Mouse (Mus musculus) heart, adult 18-20 months (tissue): Measurements from ENCODE around the gene Ces1e. TPM values are rescaled to one million over a fixed set of nuclear protein-coding genes. Genes with fewer than 3 reads are reported as not detected.
A peak's percentile ranks its signal among the peaks of the same experiment; 100 is the strongest.
"Not testable (repeated sequence)": the region's sequence is repeated elsewhere in the genome, so short reads cannot be mapped to it uniquely, and the experiment has no call there.

Experiments
- DNase-seq, 2 experiments: peaks; one replicate each; pipeline ENCODE4 v3.0.0; 2021 to 2022; ENCODE audit warnings: mixed read lengths in 1 of 2
- long read RNA-seq, 2 experiments: library from polyadenylated mRNA; stranded (forward); transcript quantifications; one replicate each; pipeline ENCODE4 v2.0.0; 2021
- total RNA-seq, 2 experiments: library from RNA; stranded (reverse); gene quantifications; 2 replicates each; pipeline ENCODE4 v1.2.3; 2021

The Ces1e gene
- under 1 TPM; 0.67 to 0.97 TPM for total RNA-seq
- long read RNA-seq, experiment 1: 0 reads
- long read RNA-seq, experiment 2: 0 reads

DNA sequence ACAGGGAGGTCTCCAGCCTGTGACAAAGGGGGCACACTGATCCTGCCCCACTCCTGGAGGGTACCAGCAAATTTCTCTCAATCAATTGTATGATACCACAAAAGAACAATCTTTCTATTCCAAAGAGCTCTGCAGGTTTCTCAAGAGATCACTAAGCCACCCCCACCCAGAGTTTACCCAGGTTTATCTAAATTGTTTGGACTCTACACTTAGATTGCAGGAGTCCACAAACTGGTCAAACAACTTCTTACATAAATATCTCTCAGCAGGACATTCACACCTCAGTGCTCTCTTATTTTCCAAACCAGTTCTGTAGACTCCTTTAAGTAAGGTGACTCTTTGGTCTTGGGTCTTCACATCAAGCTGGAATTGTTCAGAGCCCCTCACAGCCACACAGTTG lies at the start of gene Ces1e:
Ces1e (minus strand) TSS at position 174 of the 400 bp plus-strand sequence.
- no peak for DNase-seq

DNA sequence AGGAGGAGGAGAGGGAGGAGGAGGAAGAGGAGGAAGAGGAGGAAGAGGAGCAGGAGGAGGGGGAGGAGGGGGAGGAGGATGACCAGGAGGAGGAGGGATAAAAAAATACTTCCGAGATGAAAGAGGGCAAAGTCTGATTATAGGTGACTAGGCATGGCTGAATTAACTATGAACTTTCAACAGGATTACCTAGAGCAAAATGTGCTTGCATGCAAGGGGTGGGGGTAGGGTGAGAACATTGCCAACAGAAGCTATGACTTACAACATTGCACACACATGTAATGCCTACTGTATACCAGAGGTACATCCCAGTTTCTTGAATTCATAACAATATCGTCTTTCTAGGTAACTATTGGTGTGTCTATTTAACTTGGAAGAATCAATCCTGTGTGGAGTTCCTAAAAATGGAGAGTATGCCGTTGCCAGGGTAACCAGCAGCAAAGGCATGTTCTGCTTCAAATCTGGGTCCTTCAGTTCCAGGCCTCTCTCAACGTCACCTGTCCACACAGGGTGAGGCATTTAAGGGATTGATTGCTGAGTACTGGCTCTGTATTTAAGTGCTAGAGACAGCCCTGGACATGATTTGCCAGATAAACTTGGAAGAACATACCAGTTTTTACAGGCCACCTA lies 48.9 kb upstream of the Ces1e start:
- no peak for DNase-seq

DNA sequence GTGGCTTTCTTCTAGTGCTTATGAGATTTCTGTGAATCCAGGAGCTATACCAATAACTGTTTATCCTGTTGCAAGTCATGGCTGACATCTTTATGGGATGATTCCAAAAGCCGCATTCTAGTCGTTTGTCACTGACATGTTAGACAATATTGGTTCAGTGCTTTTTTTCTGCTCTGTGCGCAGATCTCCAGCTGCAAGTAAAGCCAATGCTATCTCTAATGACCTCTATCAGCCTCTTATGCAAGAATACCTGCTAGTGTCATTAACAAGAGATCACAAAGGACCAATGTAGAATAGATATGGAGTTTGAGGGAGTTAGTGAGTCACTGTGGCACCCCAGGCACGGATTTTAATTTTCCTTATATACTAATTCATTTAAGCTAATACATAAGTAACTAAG lies 45.2 kb upstream of the Ces1e start:
- DNase-seq: no peak

DNA sequence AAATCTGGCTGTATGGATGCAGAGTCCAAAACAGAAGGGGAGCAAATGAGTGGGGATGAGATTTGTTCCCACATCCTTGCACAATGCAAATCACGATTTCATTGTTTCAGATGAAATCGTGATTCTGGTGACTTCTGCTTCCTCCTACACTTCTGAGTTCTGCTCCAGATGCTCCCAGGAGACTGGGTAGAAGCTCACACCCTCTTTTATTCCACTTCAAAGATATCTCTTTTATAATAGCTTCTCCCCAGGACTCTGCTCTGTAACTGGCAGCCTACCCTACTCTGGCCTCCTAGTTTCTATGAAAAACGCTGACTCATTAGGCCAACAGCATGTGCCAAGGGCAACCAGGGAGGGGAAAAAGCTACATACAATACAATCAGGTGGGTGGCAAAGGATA lies 43.9 kb upstream of the Ces1e start:
- peak; percentile 7 to 30 for DNase-seq

DNA sequence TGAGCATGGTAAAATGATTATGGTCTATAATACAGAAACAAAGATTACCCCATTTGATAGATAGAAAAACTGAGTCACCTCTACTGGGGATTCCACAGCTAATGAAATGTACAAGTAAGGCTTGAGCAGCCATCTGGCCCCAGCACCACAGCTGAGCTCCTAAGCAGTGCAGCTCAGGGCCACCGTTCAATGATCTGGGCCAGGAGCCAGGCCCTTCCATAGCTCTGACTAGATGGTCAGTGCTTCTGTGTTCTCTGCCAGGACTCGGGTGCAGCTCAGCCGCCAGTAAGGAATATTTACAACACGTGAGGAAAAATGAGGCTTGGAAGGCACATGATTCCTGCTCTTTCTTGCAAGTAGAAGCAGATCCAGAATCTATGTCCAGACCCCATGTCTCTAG lies 43.3 kb upstream of the Ces1e start:
- DNase-seq: peak; percentile 46 to 57

DNA sequence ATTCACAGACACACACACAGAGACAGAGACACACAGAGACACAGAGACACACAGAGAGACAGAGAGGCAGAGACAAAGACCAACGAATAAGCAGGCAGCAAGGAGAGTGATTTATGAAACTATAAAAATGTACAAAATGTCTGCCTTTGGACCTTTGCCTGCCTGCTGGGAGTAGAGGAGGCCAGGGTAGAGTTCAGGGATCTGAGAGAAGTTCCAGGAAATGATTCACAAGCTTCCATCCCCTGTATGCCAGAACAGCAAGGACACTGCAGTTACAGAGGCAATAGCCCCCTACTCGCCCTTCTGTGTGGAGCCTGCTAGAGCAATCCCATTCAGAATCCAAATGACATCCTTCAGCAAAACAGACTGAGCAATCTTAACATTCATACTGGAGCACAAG lies 32.0 kb upstream of the Ces1e start:
- DNase-seq: no peak

DNA sequence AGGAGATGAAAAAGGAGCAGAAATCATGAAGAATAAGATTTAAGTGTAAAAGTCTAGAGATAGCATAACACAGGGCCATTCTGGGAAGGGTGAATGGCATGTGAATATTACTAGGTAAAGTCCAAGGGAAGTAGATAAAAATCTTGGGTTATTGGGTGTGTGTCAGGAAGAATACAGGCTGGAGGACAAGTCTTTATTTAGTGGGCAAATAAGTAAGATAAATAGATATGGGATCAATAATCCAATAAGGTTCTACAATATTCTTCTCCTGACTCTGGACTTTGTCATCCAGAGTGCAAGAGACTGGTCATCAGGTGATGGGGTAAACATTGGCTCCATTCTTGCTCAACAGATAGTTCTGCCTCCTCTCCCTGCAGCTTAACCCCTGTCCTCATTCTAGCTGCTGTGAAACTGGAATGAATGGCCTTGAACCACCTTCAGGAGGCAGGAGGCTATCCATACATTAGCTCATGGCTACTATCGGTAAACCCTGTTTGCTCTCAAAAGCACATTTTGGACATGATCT lies 23.0 kb upstream of the Ces1e start:
- no peak for DNase-seq

DNA sequence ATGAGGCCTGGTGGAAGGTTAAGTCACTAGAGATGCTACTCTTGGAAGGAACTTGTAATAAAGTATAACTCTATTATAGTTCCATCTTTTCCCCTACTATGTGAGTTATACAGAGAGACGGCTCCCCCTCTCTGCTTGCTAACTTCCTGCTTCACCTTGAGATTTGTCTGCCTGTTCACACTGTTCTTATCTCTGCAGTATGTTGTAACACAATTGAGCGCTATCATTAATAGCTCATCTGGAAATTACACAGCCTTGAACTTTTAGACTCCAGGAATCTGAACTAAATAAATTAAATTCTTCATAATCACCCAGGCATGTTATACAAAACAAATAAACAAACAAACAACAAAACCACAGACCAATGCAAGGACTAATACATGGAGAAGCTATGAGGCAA lies 16.6 kb upstream of the Ces1e start:
- DNase-seq: no peak

DNA sequence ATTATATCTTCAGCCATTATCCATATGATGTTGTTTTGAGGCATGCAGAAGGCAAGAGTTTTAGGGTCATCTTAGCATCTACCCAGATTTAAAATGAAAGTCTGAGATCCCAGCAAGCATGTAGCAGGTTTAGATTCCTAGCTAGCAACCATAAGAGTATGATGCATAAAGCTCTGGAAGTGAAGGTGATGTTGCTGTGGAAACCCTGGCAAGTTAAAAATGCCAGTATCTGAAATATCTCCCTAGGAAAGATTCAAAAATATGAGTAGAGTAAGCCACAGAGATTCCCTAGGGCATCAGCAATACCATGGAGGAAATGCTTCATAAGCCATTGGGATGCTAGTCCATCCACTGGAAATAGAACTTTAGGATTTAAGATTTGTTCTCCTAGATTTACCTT lies 10.5 kb upstream of the Ces1e start:
- DNase-seq: no peak

DNA sequence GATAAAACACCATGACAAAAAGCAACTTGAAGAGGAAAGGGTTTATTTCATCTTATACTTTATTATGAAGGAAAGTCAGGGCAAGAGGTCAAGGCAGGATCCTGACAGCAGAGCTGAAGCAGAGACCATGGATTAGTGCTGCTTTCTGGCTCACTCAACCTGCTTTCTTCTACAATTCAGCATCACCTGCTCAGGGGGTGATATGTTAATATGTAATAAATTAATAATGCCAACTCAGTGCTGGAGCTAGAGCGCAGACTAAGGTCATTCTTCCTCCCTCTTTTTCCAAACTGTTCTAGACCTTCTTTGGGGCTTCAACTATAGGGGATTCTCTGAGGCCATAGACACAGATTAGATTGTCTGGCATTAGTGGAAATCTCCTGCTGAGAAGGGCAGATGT lies 6.3 kb upstream of the Ces1e start:
- no peak for DNase-seq

DNA sequence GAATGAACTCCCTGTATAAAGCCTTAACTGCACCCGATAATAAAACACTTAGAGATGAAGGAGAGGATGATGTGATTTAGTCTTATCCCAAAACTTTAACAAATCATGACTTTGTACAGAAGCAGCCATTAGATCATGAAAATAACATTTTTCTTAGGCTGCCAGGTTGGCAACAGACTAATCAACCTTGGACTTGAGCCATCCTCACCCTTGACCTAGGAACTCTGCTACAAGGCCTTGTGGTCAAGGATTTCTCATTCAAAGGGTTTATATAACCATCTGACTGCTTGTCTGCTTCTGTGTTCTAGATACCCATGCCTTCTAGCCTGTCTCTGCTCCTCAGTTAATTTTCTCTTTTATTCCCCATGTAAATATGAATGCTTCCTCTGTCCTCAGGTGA lies 5.3 kb upstream of the Ces1e start:
- DNase-seq: no peak

DNA sequence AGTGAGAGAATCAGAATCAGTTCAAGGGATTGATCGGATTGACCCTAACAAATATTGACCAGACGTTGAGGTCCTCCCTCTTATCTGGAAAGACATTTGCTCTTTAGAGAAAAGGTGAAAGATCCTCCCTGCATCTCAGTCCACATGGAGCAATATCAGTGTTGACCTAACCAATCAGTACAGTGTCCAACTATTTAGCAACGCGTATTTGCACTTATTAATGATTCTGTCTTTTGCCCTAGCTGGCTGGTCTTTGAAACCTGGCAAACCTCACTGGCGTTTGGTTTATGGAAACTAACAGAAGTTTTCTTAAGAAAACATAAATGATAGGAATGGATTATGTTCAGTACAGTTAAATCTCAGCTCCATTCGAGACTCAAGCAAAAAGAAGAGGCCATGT lies 4.6 kb upstream of the Ces1e start:
- DNase-seq: no peak

DNA sequence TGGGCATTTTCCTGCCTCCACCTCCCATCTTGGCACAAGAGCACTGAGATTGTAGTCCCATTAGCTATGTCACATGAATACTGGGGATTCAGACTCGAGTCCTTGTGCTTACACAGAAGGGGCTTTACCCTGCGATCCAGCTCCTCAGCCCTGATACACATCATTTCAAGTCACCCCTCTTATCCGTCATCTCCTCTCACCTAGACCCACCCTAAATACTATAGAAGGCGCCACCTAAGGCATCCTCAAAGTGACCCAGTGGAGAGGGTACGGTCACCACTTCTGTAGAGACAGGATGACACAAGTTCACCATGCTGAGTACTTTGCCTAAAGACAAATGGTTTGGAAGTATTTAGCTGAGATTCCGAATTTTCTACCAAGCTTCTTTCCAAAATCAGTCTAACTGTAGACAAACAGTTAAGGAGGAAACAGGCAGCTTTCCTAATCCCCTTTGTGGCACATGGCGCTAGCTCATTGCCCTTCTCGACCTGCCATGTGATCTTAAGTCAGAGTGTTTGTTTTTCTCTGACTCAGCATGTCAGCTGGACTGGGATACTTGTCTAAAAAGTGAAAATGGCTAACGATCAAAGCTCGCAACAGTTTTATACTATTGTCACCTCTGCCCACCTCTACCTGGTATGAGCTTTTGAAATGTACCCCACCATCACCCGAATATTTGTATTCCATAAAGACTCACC lies 597 bp downstream of the Ces1e start:
- DNase-seq: no peak

DNA sequence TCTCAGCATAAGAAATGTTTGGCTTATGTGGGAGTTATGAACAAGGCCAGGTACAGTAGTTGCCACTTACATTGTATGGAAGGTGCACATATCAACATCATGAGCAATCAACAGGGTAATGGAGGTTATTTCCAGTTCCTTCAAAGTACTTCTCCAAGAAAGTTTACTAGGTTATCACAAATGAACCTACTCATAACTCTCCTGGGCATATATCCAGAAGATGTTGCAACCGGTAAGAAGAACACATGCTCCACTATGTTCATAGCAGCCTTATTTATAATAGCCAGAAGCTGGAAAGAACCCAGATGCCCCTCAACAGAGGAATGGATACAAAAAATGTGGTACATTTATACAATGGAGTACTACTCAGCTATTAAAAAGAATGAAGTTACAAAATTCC lies 2.9 kb downstream of the Ces1e start:
- not testable (repeated sequence) for DNase-seq

DNA sequence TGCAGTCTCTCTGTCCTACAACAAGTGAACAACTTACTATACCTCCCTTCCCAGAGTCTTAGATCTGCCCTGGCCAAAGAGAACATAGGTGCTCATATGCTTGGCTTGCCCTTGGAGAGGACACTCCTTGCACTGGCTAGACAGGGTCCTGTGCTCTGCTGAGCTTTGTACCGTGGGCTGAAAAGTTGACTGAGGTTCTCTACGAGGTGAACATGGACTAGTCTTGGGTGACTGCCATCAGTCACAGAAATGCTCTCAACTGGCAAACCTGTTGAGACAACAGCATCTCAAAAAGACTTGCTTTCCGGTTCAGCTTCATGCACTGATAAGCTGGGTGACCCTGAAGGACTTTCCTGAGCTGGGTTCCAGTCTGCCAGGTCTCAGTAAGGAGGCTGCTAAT lies 7.5 kb downstream of the Ces1e start:
- DNase-seq: no peak

DNA sequence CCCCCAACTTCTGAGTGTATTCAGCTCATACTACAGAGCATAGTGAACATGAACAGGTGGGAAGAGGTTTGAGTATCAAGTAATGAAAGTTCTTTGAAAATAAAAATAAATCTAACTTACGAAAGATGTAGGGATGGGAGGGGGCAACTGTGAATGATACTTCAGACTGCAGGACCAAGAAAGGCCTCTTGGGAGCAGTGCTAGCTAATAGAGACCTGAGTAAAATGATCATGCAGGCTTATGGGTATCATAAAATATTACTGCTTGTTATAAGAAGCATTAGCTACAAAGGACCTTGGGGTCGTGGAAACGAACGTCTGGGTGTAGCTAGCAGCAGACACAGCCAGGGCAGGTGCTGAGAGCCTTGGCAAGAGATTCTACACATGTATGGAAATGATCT lies 11.6 kb downstream of the Ces1e start:
- peak in 1 of 2 experiments; percentile 34 for DNase-seq

DNA sequence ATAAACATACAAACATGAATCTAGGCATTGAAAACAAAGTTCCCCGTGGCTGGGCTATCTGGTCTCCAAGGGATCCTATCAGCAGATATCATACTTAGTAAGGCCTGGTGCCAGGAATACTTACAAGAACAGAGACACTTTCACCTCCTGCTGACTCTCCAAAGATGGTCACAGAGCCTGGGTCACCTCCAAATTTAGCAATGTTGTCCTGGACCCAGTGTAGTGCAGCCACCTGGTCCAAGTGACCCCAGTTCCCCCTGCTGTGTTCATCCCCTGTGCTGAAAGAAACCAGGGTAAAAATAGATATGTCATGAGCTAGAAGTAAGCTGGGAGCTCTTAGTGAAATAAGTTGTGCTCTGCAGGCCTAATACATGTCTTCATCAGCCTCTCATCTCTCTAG lies 12.0 kb downstream of the Ces1e start:
- DNase-seq: peak; percentile 68 to 87

DNA sequence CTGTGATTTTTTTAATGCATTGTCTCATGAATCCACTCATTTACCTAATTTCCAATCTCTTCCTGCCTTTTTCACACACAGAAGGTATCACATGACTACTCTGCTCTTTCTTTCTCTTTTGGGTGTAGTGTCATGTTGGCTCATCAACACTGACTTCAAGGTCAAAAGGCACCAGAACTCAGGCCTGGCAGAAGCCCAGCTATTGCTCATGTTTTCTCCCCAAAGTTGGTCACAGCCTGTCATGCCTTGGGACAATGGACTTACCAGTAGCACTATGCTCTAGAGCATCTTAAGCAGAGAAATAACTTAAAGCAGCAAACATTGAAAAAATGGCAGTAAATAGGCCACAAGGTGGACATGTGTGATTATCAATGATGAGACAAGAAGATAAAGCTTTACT lies 18.3 kb downstream of the Ces1e start:
- DNase-seq: no peak

DNA sequence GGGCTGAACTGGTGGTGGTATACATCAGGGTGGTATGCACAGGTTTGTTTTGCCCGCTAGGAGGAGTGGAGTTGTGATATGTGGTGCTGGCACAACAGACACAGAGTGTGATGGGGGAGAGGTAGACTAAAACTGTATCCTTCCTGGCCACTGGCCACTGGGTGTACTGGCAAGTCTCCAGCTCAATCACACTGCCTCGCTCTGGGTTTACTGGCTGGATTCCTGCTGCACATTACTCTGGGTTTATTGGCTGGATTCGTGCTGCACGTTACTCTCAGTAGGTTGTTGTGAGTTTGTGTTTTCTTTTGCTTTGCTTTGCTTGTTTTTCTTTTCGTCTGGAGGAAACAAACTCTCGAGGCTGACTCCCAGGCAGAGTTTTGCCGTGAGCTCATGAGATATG lies 30.3 kb downstream of the Ces1e start:
- peak; percentile 46 to 57 for DNase-seq

DNA sequence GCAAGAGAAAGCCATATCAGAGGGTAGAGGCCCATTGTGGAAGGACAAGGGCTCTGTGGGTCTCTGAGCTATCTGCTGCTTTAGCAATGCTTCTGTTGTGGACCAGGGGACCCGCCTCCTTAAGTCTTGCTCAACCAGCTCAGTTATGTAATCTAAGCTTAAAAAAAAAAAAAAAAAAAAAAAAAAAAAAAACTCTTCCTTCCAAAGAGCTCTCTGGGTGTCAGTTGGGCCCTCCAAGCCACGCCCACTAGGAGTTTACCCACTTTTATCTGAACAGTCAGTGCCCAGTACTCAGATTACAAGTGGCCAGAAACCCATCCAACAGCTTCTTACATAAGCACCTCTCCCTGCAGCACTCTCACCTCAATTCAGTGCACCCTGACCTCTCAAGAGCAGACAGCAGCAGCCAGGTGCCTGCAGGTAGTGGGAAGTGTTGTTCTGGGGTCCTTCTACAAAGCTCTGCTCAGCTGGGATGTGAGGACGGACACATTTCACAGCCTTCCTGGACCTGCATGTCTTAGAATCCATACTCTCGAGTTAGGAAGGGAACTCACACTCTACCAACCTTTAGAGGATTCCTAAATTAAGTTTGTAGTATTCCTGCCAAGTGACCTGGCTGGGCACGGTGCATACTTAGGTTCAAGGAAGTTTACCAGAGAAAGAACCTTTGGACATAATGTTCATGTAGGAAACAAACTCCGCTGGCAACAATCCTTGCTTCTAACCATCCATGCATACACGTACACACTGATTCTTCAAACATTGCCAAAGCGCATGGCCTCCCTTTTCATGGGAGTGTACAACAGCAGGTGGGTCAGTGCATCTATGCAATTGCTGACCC lies 31.5 kb downstream of the Ces1e start, which contains the start of gene Ces1d:
Ces1d (minus strand) TSS at position 154 of the 841 bp plus-strand sequence.
- DNase-seq: peak; percentile 76 to 88

DNA sequence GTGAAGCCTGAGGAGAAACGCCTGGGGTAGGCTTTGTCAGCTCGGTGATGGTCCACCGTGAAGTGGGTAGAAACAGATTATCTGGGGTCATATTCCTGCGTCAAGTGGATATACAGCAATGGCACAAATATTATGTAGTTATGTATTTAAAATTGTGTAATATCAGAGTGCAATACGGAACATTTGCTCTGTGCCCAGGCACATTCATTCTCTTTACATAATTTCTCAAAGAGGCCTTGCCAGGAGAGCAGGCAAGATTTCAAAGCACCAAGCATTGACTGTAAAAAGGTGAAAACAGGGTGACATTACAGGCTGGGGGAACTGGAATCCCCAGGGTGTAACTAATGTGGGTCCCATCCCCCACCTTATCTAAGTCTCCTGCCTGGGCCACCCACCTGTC lies 33.0 kb downstream of the Ces1e start:
- DNase-seq: no peak

DNA sequence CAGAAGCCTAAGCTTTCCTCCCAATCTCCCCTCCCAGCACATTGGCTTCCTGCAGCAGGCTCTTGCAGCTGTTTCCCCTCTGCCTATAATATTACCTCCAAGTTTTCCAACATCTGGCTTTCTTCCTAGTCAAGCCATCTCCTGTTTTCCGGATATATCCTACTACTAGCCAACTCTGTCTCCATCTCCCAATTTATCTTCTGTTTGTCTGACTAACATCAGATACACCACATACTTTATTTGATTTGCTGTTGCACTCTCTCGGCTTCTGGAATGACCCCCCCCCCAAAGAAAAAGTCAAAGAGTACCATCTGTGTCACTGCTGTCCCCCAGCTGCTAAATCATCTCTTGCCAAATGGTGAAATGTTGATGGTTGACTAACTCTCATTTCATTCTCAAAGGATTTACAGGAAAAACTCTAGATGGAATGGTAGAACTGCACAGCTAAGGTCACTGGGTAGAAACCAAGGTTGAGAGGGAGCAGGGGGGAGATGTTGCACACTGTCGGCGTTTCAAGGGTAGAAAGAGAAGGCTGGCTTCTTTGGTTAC lies 48.8 kb downstream of the Ces1e start:
- peak; percentile 51 to 72 for DNase-seq

DNA sequence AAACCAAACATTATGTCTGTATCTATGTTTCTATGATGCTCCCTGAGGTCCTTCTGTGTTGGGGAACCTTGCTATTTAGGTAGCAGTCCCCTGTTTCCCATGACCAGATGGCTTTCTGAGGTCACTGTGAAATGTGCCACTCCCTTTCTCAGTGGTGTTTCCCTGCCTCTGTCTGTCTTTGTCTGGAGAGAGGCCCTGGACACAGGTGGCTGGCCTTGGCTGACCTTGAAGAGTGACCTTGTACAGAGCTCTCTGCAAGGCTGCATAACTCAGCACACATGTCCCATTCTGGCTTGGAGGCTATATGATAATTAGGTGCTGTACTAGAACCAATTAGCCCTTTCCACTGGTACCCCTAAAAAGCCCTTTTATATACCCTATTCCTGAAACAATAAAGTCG lies 52.8 kb downstream of the Ces1e start:
- DNase-seq: no peak
